ENCODE assay signal across 17 mouse cellular contexts in the genomic region with DNA sequence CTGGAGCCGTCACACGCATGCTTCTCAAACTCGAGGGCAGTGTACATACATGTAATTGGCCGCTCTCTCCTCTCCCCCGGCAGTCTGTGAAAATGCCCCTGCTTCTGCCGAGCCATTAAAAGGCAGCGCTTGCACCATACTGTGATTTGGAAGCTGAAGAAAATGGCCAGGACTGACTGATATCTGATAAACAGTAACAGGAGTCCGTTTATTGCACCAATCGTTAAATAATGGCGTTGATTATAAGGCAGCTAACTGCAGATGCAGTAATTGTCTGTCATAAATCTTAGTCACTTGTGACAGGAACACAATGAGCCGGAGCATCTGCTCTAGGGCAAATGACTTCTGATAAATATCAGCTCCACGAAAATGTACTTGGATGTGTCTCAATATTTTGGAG.
DNase-seq lines count a peak whose midpoint lies in the region; ATAC-seq lines count a peak whose summit lies in the region.
"Had no signal": no experiment of that assay in that cellular context is flagged by ENCODE, and none has a peak within 500 bp of the region (broad histone marks: within the 10 kb centered on the region; RNA-seq: fewer than 3 reads in every experiment).

No protein-coding gene starts in this region.

- no peaks in the 10 kb centered on the region for H3K36me3 ChIP-seq in neural tube, embryonic 11.5 days (ENCODE audit: control insufficient read depth, insufficient read depth, low read length)
- H3K36me3 ChIP-seq in liver, embryonic 11.5 days (ENCODE audit: control insufficient read depth, insufficient read depth, low read length) = no peaks in the 10 kb centered on the region
- H3K36me3 ChIP-seq: heart, embryonic 15.5 days; limb, embryonic 13.5 days had no signal

- H3K4me1 ChIP-seq in neural tube, embryonic 11.5 days (ENCODE audit: control insufficient read depth, insufficient read depth, low read length) = no peaks in the 10 kb centered on the region
- H3K4me1 ChIP-seq in liver, embryonic 11.5 days (replicated peaks; ENCODE audit: control insufficient read depth, insufficient read depth, low read length) = no peaks in the 10 kb centered on the region
- H3K4me1 ChIP-seq: heart, embryonic 15.5 days; limb, embryonic 13.5 days had no signal

- no peak overlapping the region for H3K9ac ChIP-seq in neural tube, embryonic 11.5 days (ENCODE audit: low read length)
- H3K9ac ChIP-seq in liver, embryonic 11.5 days (ENCODE audit: low read depth, low read length) = no peak overlapping the region
- H3K9ac ChIP-seq: heart, embryonic 15.5 days; limb, embryonic 13.5 days had no signal

- 47% methylated on average over 12 of the region's 12 CpGs for WGBS in neural tube, embryonic 11.5 days
- 70% methylated on average over 12 of the region's 12 CpGs for WGBS in liver, embryonic 11.5 days

- no peak overlapping the region for H3K27ac ChIP-seq in neural tube, embryonic 11.5 days (ENCODE audit: low read depth, low read length)
- no peak overlapping the region for H3K27ac ChIP-seq in liver, embryonic 11.5 days (ENCODE audit: low read depth, low read length)
- H3K27ac ChIP-seq: heart, embryonic 15.5 days; limb, embryonic 13.5 days had no signal

- no peak; the same call in 1 of the 2 replicates for ATAC-seq in neural tube, embryonic 11.5 days (ENCODE audit: insufficient read depth, low FRiP score, low TSS enrichment)
- ATAC-seq in liver, embryonic 11.5 days (replicated peaks; ENCODE audit: low FRiP score) = no peak

- no peaks in the 10 kb centered on the region for H3K27me3 ChIP-seq in neural tube, embryonic 11.5 days (ENCODE audit: control insufficient read depth, insufficient read depth, low read length)
- H3K27me3 ChIP-seq in liver, embryonic 11.5 days (replicated peaks; ENCODE audit: control insufficient read depth, insufficient read depth, low read length) = no peaks in the 10 kb centered on the region
- H3K27me3 ChIP-seq: heart, embryonic 15.5 days had no signal

- peak; percentile 12 for DNase-seq in embryo, embryonic 10.5 days (ENCODE audit: low spot score)
- DNase-seq in embryo, embryonic 11 days = no peak
- DNase-seq in neural tube, embryonic 11.5 days (ENCODE audit: low spot score) = peak; percentile 14
- no peak for DNase-seq in neural tube, embryonic 10.5 days (ENCODE audit: extremely low spot score, low spot score)
- peak; percentile 10 to 18 for DNase-seq in layer of hippocampus, adult 8-10 months (ENCODE audit: low spot score in 2 of 2)
- DNase-seq in gastrocnemius, adult 18-20 months (ENCODE audit: low spot score) = no peak
- no peak for DNase-seq in heart, adult 8-10 months (ENCODE audit: low spot score)
- DNase-seq in liver, embryonic 11.5 days (ENCODE audit: low spot score) = no peak
- DNase-seq: adrenal gland, postnatal 36 days; cerebellum, adult 11 months; gastrocnemius, postnatal 14 days; lung, adult 18-20 months; right cerebral cortex, postnatal 14 days; thymus, adult 18-20 months had no signal

- H3K9me3 ChIP-seq in neural tube, embryonic 11.5 days (ENCODE audit: control insufficient read depth, low read length) = no peaks in the 10 kb centered on the region
- no peaks in the 10 kb centered on the region for H3K9me3 ChIP-seq in liver, embryonic 11.5 days (ENCODE audit: control insufficient read depth, low read length)
- H3K9me3 ChIP-seq: heart, embryonic 15.5 days; limb, embryonic 13.5 days had no signal

- H3K4me2 ChIP-seq in neural tube, embryonic 11.5 days (ENCODE audit: low read depth) = no peak overlapping the region
- no peak overlapping the region for H3K4me2 ChIP-seq in liver, embryonic 11.5 days
- H3K4me2 ChIP-seq: heart, embryonic 15.5 days; limb, embryonic 13.5 days had no signal

- no peak overlapping the region for H3K4me3 ChIP-seq in neural tube, embryonic 11.5 days (ENCODE audit: low read depth, low read length)
- H3K4me3 ChIP-seq in liver, embryonic 11.5 days (ENCODE audit: low read depth, low read length) = no peak overlapping the region
- H3K4me3 ChIP-seq: heart, embryonic 15.5 days; limb, embryonic 13.5 days; myocyte had no signal

Comparison
In these comparisons a context has a peak if more than half of its experiments do, and no peak if none do; other contexts are left out.
1. DNase-seq: peak in embryo, embryonic 10.5 days (single experiment), neural tube, embryonic 11.5 days (single experiment) and layer of hippocampus, adult 8-10 months (2 of 2); none in embryo, embryonic 11 days (single experiment), neural tube, embryonic 10.5 days (single experiment), gastrocnemius, adult 18-20 months (single experiment), heart, adult 8-10 months (single experiment) and liver, embryonic 11.5 days (single experiment).